Mouse (Mus musculus): Measurements from ENCODE around the gene Zer1. TPM values are rescaled to one million over a fixed set of nuclear protein-coding genes. Genes with fewer than 3 reads are reported as not detected.

Zer1 gene
- polyA plus RNA-seq, 1 experiment from 2014 or later, result 13.5 TPM

DNA sequence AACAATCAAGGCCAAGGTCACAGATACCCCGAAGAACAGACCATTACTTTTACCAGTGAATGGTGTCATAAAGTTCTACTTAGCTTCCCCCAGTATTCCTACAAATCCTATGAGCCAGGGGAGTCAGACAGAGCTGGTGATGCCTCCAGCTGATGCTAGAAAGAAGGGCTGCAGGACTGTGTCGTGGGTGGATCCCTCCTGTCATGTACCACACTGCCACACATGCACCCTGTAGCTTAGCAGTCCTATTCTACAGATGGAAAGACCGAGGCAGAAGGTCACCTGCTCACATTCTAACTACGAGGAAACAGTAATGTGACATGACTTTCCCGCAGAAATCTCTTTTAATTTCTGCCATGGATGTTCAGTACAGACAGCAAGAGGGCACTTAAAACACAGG, 1.6 kb downstream of the Zer1 start:
- Histone ChIP-seq H3K4me1 (peaks cover 24% of the 10 kb centered on the region), H3K36me3 (peaks cover 15% of the 10 kb centered on the region), H3K4me2 (peak overlapping the region; percentile 91), H3K27ac (no peak overlapping the region), H3K9me3 (no peaks in the 10 kb centered on the region), H3K9ac (0 out of 2 replicates have a peak overlapping the region, but pooled peaks have one; percentile 8), H3K4me3 (no peak overlapping the region), H3K27me3 (no peaks in the 10 kb centered on the region)
- 85% methylated on average over 5 of the region's 5 CpGs for WGBS
- ATAC-seq (ENCODE audit: insufficient number of reproducible peaks, insufficient read depth, low FRiP score, low TSS enrichment, low read depth), result no peak

DNA sequence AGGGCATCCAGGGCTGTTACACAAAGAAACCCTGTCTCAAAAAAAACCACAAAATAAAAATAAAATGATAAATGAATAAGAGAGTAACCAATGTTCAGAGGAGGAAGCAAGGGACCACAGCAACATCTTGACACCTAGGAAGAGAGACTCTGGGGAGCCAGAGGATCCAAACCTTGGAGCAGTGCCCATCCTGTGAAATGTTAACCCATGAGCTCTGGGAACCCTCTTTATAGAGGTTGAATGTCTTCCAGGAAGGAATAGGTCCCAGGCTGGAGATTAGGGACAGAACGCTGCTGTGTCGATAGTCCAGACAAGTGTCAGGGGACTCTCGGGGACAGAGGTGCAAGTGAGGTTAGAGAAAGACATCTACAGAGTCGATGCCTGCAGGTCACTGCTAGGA, 4.1 kb downstream of the Zer1 start:
- H3K4me3 ChIP-seq, result no peak overlapping the region
- peaks cover 23% of the 10 kb centered on the region for H3K4me1 ChIP-seq
- H3K9me3 ChIP-seq, result no peaks in the 10 kb centered on the region
- H3K36me3 ChIP-seq, result peaks cover 15% of the 10 kb centered on the region
- 87% methylated on average over 4 of the region's 4 CpGs for WGBS
- no peak overlapping the region for H3K4me2 ChIP-seq
- H3K27me3 ChIP-seq, result no peaks in the 10 kb centered on the region
- H3K9ac ChIP-seq, result 0 out of 2 replicates have a peak overlapping the region, but pooled peaks have one; percentile 0
- no peak overlapping the region for H3K27ac ChIP-seq
- no peak for ATAC-seq (ENCODE audit: insufficient number of reproducible peaks, insufficient read depth, low FRiP score, low TSS enrichment, low read depth)

- ATAC-seq (ENCODE audit: insufficient number of reproducible peaks, insufficient read depth, low FRiP score, low TSS enrichment, low read depth), result no peak
- Histone ChIP-seq H3K27ac (no peak overlapping the region), H3K27me3 (no peaks in the 10 kb centered on the region), H3K36me3 (peaks cover 20% of the 10 kb centered on the region), H3K9ac (peak overlapping the region; percentile 37), H3K4me2 (no peak overlapping the region), H3K4me3 (no peak overlapping the region), H3K4me1 (peaks cover 17% of the 10 kb centered on the region), H3K9me3 (no peaks in the 10 kb centered on the region)
- WGBS, result 32% methylated on average over 6 of the region's 6 CpGs
These were observed 4.7 kb downstream of the Zer1 start for GRCm38 (mm10) chr2:30119641-30120051.

DNA sequence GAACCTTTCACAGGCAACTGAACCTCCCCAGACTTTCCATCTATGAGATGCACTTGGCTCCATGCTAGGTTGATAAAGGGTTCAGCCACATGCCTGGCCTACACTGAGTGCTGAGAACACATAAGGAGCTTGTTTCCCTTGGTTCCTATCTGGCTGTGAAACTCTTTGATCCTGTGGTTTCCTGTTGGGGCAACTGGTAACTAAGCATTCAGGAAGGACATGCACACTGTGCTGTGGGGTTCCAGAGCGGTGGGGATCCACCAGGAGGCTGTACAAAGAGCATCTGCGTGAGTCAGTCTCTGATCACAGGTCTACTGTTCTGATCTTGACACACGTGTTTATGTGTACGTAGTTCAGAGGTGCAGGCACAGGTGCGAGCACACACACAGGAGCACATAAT, 11.8 kb downstream of the Zer1 start:
- WGBS, result 90% methylated on average over 5 of the region's 5 CpGs
- ATAC-seq (ENCODE audit: insufficient number of reproducible peaks, insufficient read depth, low FRiP score, low TSS enrichment, low read depth), result no peak
- H3K36me3 ChIP-seq, result peaks cover 61% of the 10 kb centered on the region

GRCm38 (mm10) chr2:30111500-30111899, 12.9 kb downstream of the Zer1 start:
- Histone ChIP-seq H3K36me3 (peaks cover 71% of the 10 kb centered on the region), H3K27me3 (no peaks in the 10 kb centered on the region), H3K9ac (no peak overlapping the region), H3K4me2 (no peak overlapping the region), H3K9me3 (no peaks in the 10 kb centered on the region), H3K27ac (no peak overlapping the region), H3K4me3 (no peak overlapping the region), H3K4me1 (no peaks in the 10 kb centered on the region)
- WGBS, result 93% methylated on average over 2 of the region's 2 CpGs
- ATAC-seq (ENCODE audit: insufficient number of reproducible peaks, insufficient read depth, low FRiP score, low TSS enrichment, low read depth), result no peak

More for the DNA sequence above, 11.8 kb downstream of the Zer1 start:
- no peaks in the 10 kb centered on the region for H3K4me1 ChIP-seq
- H3K27me3 ChIP-seq, result no peaks in the 10 kb centered on the region
- H3K9me3 ChIP-seq, result no peaks in the 10 kb centered on the region
- no peak overlapping the region for H3K4me2 ChIP-seq
- no peak overlapping the region for H3K9ac ChIP-seq
- H3K4me3 ChIP-seq, result no peak overlapping the region
- H3K27ac ChIP-seq, result no peak overlapping the region

GRCm38 (mm10) chr2:30108260-30108659, 16.1 kb downstream of the Zer1 start:
- H3K9me3 ChIP-seq, result no peaks in the 10 kb centered on the region
- WGBS, result 85% methylated on average over 4 of the region's 4 CpGs
- no peak overlapping the region for H3K9ac ChIP-seq
- H3K27ac ChIP-seq, result no peak overlapping the region
- H3K4me3 ChIP-seq, result no peak overlapping the region
- H3K27me3 ChIP-seq, result no peaks in the 10 kb centered on the region
- H3K4me1 ChIP-seq, result no peaks in the 10 kb centered on the region
- H3K36me3 ChIP-seq, result peaks cover 96% of the 10 kb centered on the region
- no peak for ATAC-seq (ENCODE audit: insufficient number of reproducible peaks, insufficient read depth, low FRiP score, low TSS enrichment, low read depth)
- H3K4me2 ChIP-seq, result no peak overlapping the region

DNA sequence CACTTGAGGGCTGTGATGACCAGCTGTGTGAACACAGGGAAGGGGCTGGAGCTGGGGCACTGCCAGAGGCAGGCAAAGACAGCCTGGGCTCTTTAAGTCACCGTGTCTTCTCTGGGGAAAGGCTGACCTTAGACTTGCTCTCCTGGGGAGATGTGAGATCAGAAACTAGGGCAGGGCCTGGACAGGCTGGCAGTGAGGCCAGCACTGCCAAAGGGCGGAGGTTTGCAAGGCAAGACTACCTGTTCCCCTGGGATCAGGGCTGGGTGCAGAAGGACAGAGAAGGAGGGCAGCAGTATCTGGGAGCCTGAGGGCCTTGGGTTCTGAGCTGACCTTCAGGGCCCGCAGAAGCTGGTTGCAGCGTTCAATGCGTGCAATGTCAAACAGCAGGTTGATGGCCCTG, 16.7 kb downstream of the Zer1 start:
- H3K36me3 ChIP-seq, result peaks cover 96% of the 10 kb centered on the region
- no peaks in the 10 kb centered on the region for H3K4me1 ChIP-seq
- no peaks in the 10 kb centered on the region for H3K9me3 ChIP-seq
- H3K27ac ChIP-seq, result no peak overlapping the region
- H3K27me3 ChIP-seq, result no peaks in the 10 kb centered on the region
- 0 out of 2 replicates have a peak overlapping the region, but pooled peaks have one; percentile 27 for H3K9ac ChIP-seq
- 90% methylated on average over 5 of the region's 5 CpGs for WGBS
- H3K4me3 ChIP-seq, result no peak overlapping the region
- no peak overlapping the region for H3K4me2 ChIP-seq
- ATAC-seq (ENCODE audit: insufficient number of reproducible peaks, insufficient read depth, low FRiP score, low TSS enrichment, low read depth), result no peak

DNA sequence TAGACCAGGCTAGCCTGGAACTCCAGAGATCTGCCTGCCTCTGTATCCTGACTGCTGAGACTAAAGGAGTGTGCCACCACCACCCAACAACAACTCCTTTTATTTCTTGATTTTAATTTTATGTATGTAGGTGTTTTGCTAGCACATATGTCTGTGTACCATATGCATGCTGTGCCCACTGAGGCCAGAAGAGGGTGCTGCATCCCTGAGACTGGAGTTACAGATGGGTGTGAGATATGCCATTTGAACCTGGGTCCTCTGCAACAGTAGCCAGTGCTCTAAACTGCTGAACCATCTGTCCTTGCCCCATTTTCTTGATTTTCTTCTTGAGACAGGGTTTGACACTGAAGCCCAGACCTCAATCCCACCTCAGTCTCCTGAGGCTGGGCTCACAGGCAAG, 18.0 kb downstream of the Zer1 start:
- Histone ChIP-seq H3K4me3 (no peak overlapping the region), H3K4me1 (no peaks in the 10 kb centered on the region), H3K9ac (no peak overlapping the region), H3K27ac (no peak overlapping the region), H3K36me3 (peaks cover 98% of the 10 kb centered on the region), H3K9me3 (no peaks in the 10 kb centered on the region), H3K27me3 (no peaks in the 10 kb centered on the region), H3K4me2 (no peak overlapping the region)
- ATAC-seq (ENCODE audit: insufficient number of reproducible peaks, insufficient read depth, low FRiP score, low TSS enrichment, low read depth), result no peak

DNA sequence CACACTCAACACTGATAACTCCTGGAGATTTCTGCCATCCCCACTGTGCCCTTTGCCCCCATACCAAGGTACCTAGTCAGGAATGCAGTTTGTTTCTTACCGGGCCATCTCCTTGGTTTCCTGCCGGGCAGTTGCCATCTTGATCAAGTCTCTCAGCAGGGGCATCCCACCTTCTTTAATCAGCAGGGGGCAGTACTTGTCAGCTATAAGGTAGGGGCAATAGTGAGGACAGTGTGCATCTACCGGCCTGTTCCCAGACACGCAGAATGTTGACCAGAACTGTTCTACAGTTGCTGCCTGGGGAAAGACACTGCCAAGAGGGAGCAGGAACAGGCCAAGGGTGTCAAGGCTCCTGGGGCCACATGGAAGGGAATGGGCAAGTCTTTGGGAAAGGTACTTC, 24.2 kb downstream of the Zer1 start:
- H3K4me2 ChIP-seq, result no peak overlapping the region
- H3K36me3 ChIP-seq, result peaks cover 90% of the 10 kb centered on the region
- H3K4me1 ChIP-seq, result peaks cover 1% of the 10 kb centered on the region; the same call in 1 of the 2 replicates
- no peak for ATAC-seq (ENCODE audit: insufficient number of reproducible peaks, insufficient read depth, low FRiP score, low TSS enrichment, low read depth)
- H3K9ac ChIP-seq, result no peak overlapping the region
- H3K27me3 ChIP-seq, result no peaks in the 10 kb centered on the region
- no peaks in the 10 kb centered on the region for H3K9me3 ChIP-seq
- no peak overlapping the region for H3K27ac ChIP-seq
- H3K4me3 ChIP-seq, result no peak overlapping the region
- WGBS, result 71% methylated on average over 4 of the region's 4 CpGs

DNA sequence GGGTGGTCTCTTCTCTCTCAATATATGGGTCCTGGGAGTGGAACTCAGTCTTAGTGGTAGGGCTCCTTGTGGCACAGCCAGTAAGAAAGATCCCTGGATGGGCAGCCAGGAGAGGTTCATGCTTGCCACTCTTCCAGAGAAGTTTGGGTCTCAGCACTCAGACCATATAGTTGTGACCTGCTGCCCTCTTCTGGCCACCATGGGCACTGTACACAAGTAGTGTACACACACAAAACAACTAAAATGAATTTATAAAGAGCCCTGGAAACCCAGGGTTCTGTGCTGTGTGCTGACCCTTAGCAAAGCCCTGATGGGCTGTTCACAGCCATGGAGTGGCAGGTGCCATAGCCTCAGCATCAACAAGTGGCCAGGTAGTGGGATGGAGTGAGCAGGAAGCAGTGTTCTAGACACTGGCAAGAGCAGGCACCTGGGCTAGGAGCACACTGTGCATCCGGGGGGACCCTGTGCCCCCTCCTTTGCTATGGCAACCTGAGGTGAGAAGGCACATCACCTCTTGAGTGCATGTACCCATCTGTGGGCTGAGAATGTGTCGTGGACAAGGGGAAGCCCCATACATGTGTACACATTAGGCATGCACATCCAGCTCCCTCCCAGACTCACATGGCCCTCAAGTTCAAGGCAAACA, 28.4 kb downstream of the Zer1 start:
- Histone ChIP-seq H3K4me1 (peaks cover 20% of the 10 kb centered on the region), H3K9me3 (no peaks in the 10 kb centered on the region), H3K36me3 (peaks cover 59% of the 10 kb centered on the region), H3K9ac (no peak overlapping the region; the same call in 1 of the 2 replicates), H3K4me2 (no peak overlapping the region), H3K27me3 (no peaks in the 10 kb centered on the region), H3K27ac (no peak overlapping the region), H3K4me3 (no peak overlapping the region)
- 88% methylated on average over 2 of the region's 2 CpGs for WGBS
- ATAC-seq (ENCODE audit: insufficient number of reproducible peaks, insufficient read depth, low FRiP score, low TSS enrichment, low read depth), result no peak

DNA sequence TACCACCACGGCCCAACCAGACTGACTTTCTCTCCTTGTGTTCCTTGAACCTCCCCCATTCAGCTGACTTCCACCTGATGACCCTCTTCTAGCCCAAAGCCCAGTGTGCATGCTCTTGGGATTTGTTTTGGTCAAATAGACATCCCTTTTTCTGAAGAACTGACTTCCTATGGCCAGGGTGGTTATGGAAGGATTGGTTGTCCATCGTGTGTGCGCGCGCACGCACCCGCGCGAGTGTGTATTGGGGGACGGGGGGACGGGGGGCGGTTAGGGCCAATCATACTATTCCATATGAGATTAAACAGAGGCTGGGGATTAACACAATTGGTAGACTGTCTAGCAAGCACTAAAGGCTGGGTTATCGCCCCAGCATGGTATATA, 30.2 kb downstream of the Zer1 start:
- H3K4me1 ChIP-seq, result peaks cover 20% of the 10 kb centered on the region
- H3K9me3 ChIP-seq, result no peaks in the 10 kb centered on the region
- no peaks in the 10 kb centered on the region for H3K27me3 ChIP-seq
- peak overlapping the region; percentile 76 for H3K9ac ChIP-seq
- H3K27ac ChIP-seq, result peak overlapping the region; percentile 71; the same call in 1 of the 2 replicates
- ATAC-seq (ENCODE audit: insufficient number of reproducible peaks, insufficient read depth, low FRiP score, low TSS enrichment, low read depth), result no peak
- peak overlapping the region; percentile 79 for H3K4me2 ChIP-seq
- H3K36me3 ChIP-seq, result peaks cover 55% of the 10 kb centered on the region
- 4% methylated on average over 13 of the region's 13 CpGs for WGBS
- H3K4me3 ChIP-seq, result peak overlapping the region; percentile 66

- peaks cover 49% of the 10 kb centered on the region for H3K36me3 ChIP-seq
- peak; percentile 92 for ATAC-seq (ENCODE audit: insufficient number of reproducible peaks, insufficient read depth, low FRiP score, low TSS enrichment, low read depth)
- H3K4me1 ChIP-seq, result peaks cover 20% of the 10 kb centered on the region
- peak within 1 kb of the TSS; percentile 71 for H3K27ac ChIP-seq
- peak within 1 kb of the TSS; percentile 66 for H3K4me3 ChIP-seq
- no peaks in the 10 kb centered on the region for H3K27me3 ChIP-seq
- under 1% methylated on average over 51 of the region's 51 CpGs for WGBS
- H3K4me2 ChIP-seq, result peak within 1 kb of the TSS; percentile 79
- H3K9me3 ChIP-seq, result no peaks in the 10 kb centered on the region
- H3K9ac ChIP-seq, result peak within 1 kb of the TSS; percentile 76
These were observed 30.7 kb downstream of the Zer1 start, which contains the start of gene Zdhhc12 for GRCm38 (mm10) chr2:30093471-30094207. Gene Zdhhc12 (minus strand): TSS chr2:30093648.

Measured in embryonic facial prominence, embryonic 13.5 days (tissue).